Mouse (Mus musculus) liver, adult (tissue): ENCODE data around the gene Kcnip3.

Source experiments
- GATA4 ChIP-seq: IDR thresholded peaks from 2 replicates; pipeline ENCODE4 v1.6.1; 2014; ENCODE audit warnings: mild to moderate bottlenecking, low read length; ENCODE audit not compliant: insufficient replicate concordance

Gene Kcnip3

DNA sequence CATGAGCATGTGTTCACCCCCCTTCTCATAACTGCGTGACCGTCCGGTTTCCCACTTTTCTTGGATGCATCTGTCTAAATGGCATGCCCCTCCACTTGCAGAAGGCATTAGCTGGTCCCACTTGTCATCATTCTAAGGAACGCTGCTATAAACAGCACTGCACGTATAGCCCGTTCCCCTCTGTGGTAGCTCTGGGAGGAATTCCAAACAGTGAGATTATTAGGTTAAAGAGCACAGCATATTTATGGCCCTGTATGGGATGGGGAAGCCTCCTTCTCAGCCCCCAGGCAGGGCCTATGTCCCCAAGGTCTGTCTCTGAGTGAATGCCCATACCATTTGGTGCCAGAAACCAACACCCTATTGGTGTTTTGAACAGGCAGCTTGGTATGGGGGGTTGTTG lies 110.8 kb downstream of the Kcnip3 start:
- TF ChIP-seq GATA4: no peak
